In the genomic region with DNA sequence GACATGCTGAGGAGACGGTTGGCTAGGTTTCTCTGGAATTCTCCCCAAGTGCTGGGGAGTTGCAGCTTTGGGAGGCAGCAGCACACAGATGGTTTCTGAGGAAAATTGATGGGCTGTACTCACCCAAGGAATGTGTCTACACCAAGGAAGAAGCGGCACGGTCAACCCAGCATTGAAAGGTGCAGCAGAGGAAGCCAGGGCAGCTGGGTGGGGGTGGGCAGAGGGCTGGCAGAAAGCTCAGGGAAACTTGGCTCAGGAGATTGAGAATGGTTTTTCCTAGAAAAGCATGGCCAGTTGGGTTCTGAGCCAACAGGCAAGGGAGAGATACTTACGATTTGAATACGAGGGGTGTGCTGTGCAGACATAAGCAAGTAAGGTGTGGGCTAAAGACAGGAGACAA, we compare ENCODE assay signal across 16 mouse cellular contexts. TPM values are rescaled to one million over a fixed set of nuclear protein-coding genes. Genes with fewer than 3 reads are reported as not detected.
"Had no signal": no experiment of that assay in that cellular context is flagged by ENCODE, and none has a peak within 500 bp of the region (broad histone marks: within the 10 kb centered on the region; RNA-seq: fewer than 3 reads in every experiment).

No protein-coding gene starts in this region.

- H3K4me2 ChIP-seq: limb, embryonic 13.5 days; neural tube, embryonic 12.5 days had no signal

- H3K9me3 ChIP-seq: limb, embryonic 13.5 days; midbrain, embryonic 10.5 days; neural tube, embryonic 12.5 days had no signal

- H3K36me3 ChIP-seq: limb, embryonic 13.5 days; midbrain, embryonic 10.5 days; neural tube, embryonic 12.5 days had no signal

- H3K4me1 ChIP-seq: limb, embryonic 13.5 days; midbrain, embryonic 10.5 days; neural tube, embryonic 12.5 days had no signal

- H3K27me3 ChIP-seq: limb, embryonic 13.5 days; neural tube, embryonic 12.5 days had no signal

- H3K27ac ChIP-seq: limb, embryonic 13.5 days; liver, embryonic 14.5 days; midbrain, embryonic 10.5 days; neural tube, embryonic 12.5 days had no signal

- H3K4me3 ChIP-seq: limb, embryonic 13.5 days; midbrain, embryonic 10.5 days; neural tube, embryonic 12.5 days had no signal

- DNase-seq: kidney, adult 18-20 months; kidney, postnatal 10 days; layer of hippocampus, postnatal 36 days; left cerebral cortex, postnatal 4 days; lung, adult 18-20 months; lung, postnatal 4 days; midbrain, embryonic 14.5 days; thymus, adult 18-20 months; thymus, postnatal 14 days had no signal

- H3K9ac ChIP-seq: limb, embryonic 13.5 days; liver, embryonic 14.5 days; neural tube, embryonic 12.5 days had no signal

- ATAC-seq: lung, postnatal 0 days had no signal

RNA-seq across cellular contexts. Expression of a gene that starts 51.9 kb away (rescaled TPM):
- total RNA-seq: left cerebral cortex, postnatal 4 days; megakaryocyte, adult 5-6 weeks; neutrophil, adult 5-6 weeks had no signal
- polyA plus RNA-seq: midbrain, embryonic 14.5 days had no signal
